Mouse (Mus musculus) neural tube, embryonic 14.5 days (tissue): ENCODE measurements around the gene Pcdh8. TPM values are rescaled to one million over a fixed set of nuclear protein-coding genes. Genes with fewer than 3 reads are reported as not detected.

Experiments
- ATAC-seq: fragments of 200-750 bp; cut with Nextera tagmentation; 2 replicates; pipeline ENCODE4 v1.8.0; 2017; ENCODE audit warnings: low read depth, mild to moderate bottlenecking, moderate TSS enrichment, moderate library complexity
- H3K27ac ChIP-seq: fragments of 300-500 bp; sonication (generic); 2 replicates; pipeline ENCODE4 v1.5.1; 2014; ENCODE audit warnings: low read depth, mild to moderate bottlenecking, control low read depth, low read length, moderate library complexity, mixed read lengths
- H3K27me3 ChIP-seq: fragments of 300-500 bp; sonication (generic); 2 replicates; pipeline ENCODE4 v1.6.1; 2014; ENCODE audit warnings: low read length; ENCODE audit not compliant: control insufficient read depth, insufficient read depth
- H3K36me3 ChIP-seq: fragments of 300-500 bp; sonication (generic); 2 replicates; pipeline ENCODE4 v1.6.1; 2014; ENCODE audit warnings: low read length, mixed read lengths; ENCODE audit not compliant: control insufficient read depth, insufficient read depth
- H3K4me1 ChIP-seq: fragments of 300-500 bp; sonication (generic); 2 replicates; pipeline ENCODE4 v1.6.1; 2014; ENCODE audit warnings: low read length; ENCODE audit not compliant: control insufficient read depth, insufficient read depth
- H3K4me2 ChIP-seq: fragments of 300-500 bp; sonication (generic); 2 replicates; pipeline ENCODE4 v1.6.1; 2014; ENCODE audit warnings: mild to moderate bottlenecking, low read depth, low read length, control low read depth
- H3K4me3 ChIP-seq: fragments of 300-500 bp; sonication (generic); 2 replicates; pipeline ENCODE4 v1.5.1; 2014; ENCODE audit warnings: low read depth, low read length, control low read depth, mixed read lengths
- H3K9ac ChIP-seq: fragments of 300-500 bp; sonication (generic); replicated peaks from 2 replicates; pipeline ENCODE4 v1.6.1; 2014; ENCODE audit warnings: low read depth, mild to moderate bottlenecking, control low read depth, low read length, mixed read lengths
- H3K9me3 ChIP-seq: fragments of 300-500 bp; sonication (generic); 2 replicates; pipeline ENCODE4 v1.6.1; 2016; ENCODE audit warnings: low read length; ENCODE audit not compliant: control insufficient read depth
- WGBS: fragments of 180-500 bp; shearing (Covaris S2); extraction: QIAGEN DNeasy Blood & Tissue Kit; methylation state at CpG from one replicate; pipeline ENCODE4 v1.1.7; 2014; 5-methylcytosine and 5-hydroxymethylcytosine counted together
- polyA plus RNA-seq: library from polyadenylated mRNA; unstranded; fragments of >200 nt; fragmentation: Nextera tagmentation; extraction: Ambion mirVana; gene quantifications from 2 replicates; pipeline ENCODE4 v1.2.1, GENCODE M21; 2014

Pcdh8 gene
- polyA plus RNA-seq, 1 experiment from 2014 or later = 32.5 TPM

- no peak overlapping the region for H3K9ac ChIP-seq
- no peaks in the 10 kb centered on the region for H3K4me1 ChIP-seq
- H3K27me3 ChIP-seq = no peaks in the 10 kb centered on the region
- H3K4me3 ChIP-seq = no peak overlapping the region
- no peak overlapping the region for H3K27ac ChIP-seq
- WGBS = 16% methylated on average over 6 of the region's 6 CpGs
- H3K4me2 ChIP-seq = no peak overlapping the region
- no peaks in the 10 kb centered on the region for H3K36me3 ChIP-seq
- H3K9me3 ChIP-seq = no peaks in the 10 kb centered on the region
- no peak for ATAC-seq
Observed at GRCm38 (mm10) chr14:79780332-79780731, 9.2 kb upstream of the Pcdh8 start.

- Histone ChIP-seq H3K27ac (no peak overlapping the region), H3K27me3 (no peaks in the 10 kb centered on the region), H3K36me3 (no peaks in the 10 kb centered on the region), H3K4me3 (no peak overlapping the region), H3K4me2 (no peak overlapping the region), H3K9me3 (no peaks in the 10 kb centered on the region), H3K9ac (no peak overlapping the region), H3K4me1 (no peaks in the 10 kb centered on the region)
- no peak for ATAC-seq
- WGBS = 32% methylated on average over 4 of the region's 4 CpGs
Observed at GRCm38 (mm10) chr14:79779841-79780240, 8.7 kb upstream of the Pcdh8 start.

- Histone ChIP-seq H3K27ac (peak overlapping the region; percentile 65; the same call in 1 of the 2 replicates), H3K36me3 (no peaks in the 10 kb centered on the region), H3K4me1 (peaks cover 14% of the 10 kb centered on the region), H3K9me3 (no peaks in the 10 kb centered on the region), H3K4me2 (peak overlapping the region; percentile 68), H3K27me3 (peaks cover 18% of the 10 kb centered on the region), H3K9ac (peak overlapping the region; percentile 54), H3K4me3 (peak overlapping the region; percentile 38)
- WGBS = under 1% methylated on average over 44 of the region's 44 CpGs
- 0 out of 2 replicates have a peak, but pooled peaks have one; percentile 10 for ATAC-seq
Observed at GRCm38 (mm10) chr14:79773425-79774391, 2.6 kb upstream of the Pcdh8 start.

GRCm38 (mm10) chr14:79771802-79772511, 845 bp upstream of the Pcdh8 start:
- no peaks in the 10 kb centered on the region for H3K36me3 ChIP-seq
- peaks cover 17% of the 10 kb centered on the region for H3K4me1 ChIP-seq
- peak overlapping the region; percentile 86 for H3K27ac ChIP-seq
- H3K4me2 ChIP-seq = peak overlapping the region; percentile 85
- WGBS = 1% methylated on average over 20 of the region's 20 CpGs
- no peaks in the 10 kb centered on the region for H3K9me3 ChIP-seq
- H3K4me3 ChIP-seq = peak overlapping the region; percentile 58
- H3K9ac ChIP-seq = peak overlapping the region; percentile 48
- peaks cover 23% of the 10 kb centered on the region for H3K27me3 ChIP-seq
- ATAC-seq = no peak

- peak overlapping the region; percentile 72 for H3K9ac ChIP-seq
- H3K27me3 ChIP-seq = peaks cover 23% of the 10 kb centered on the region
- WGBS = 1% methylated on average over 61 of the region's 62 CpGs
- H3K4me3 ChIP-seq = peak overlapping the region; percentile 58
- H3K9me3 ChIP-seq = no peaks in the 10 kb centered on the region
- H3K4me1 ChIP-seq = peaks cover 17% of the 10 kb centered on the region
- H3K4me2 ChIP-seq = peak overlapping the region; percentile 85
- no peaks in the 10 kb centered on the region for H3K36me3 ChIP-seq
- peak; percentile 38 for ATAC-seq
- H3K27ac ChIP-seq = peak overlapping the region; percentile 75
Observed at GRCm38 (mm10) chr14:79770306-79771093, 612 bp downstream of the Pcdh8 start.

- no peaks in the 10 kb centered on the region for H3K36me3 ChIP-seq
- peak; percentile 16 for ATAC-seq
- no peaks in the 10 kb centered on the region for H3K9me3 ChIP-seq
- peaks cover 23% of the 10 kb centered on the region for H3K27me3 ChIP-seq
- WGBS = under 1% methylated on average over 46 of the region's 46 CpGs
- peak overlapping the region; percentile 75 for H3K27ac ChIP-seq
- H3K4me1 ChIP-seq = peaks cover 17% of the 10 kb centered on the region
- peak overlapping the region; percentile 72 for H3K9ac ChIP-seq
- peak overlapping the region; percentile 85 for H3K4me2 ChIP-seq
- H3K4me3 ChIP-seq = peak overlapping the region; percentile 58
Observed at GRCm38 (mm10) chr14:79769618-79770017, 1.5 kb downstream of the Pcdh8 start.

GRCm38 (mm10) chr14:79768996-79769395, 2.1 kb downstream of the Pcdh8 start:
- H3K4me2 ChIP-seq = peak overlapping the region; percentile 85
- peaks cover 17% of the 10 kb centered on the region for H3K4me1 ChIP-seq
- ATAC-seq = no peak
- H3K9ac ChIP-seq = peak overlapping the region; percentile 72
- 3% methylated on average over 30 of the region's 30 CpGs for WGBS
- no peaks in the 10 kb centered on the region for H3K36me3 ChIP-seq
- H3K27ac ChIP-seq = 0 out of 2 replicates have a peak overlapping the region, but pooled peaks have one; percentile 12
- peak overlapping the region; percentile 58 for H3K4me3 ChIP-seq
- peaks cover 23% of the 10 kb centered on the region for H3K27me3 ChIP-seq
- H3K9me3 ChIP-seq = no peaks in the 10 kb centered on the region

- Histone ChIP-seq H3K4me2 (peak overlapping the region; percentile 85), H3K4me3 (peak overlapping the region; percentile 58), H3K4me1 (peaks cover 17% of the 10 kb centered on the region), H3K36me3 (no peaks in the 10 kb centered on the region), H3K27ac (no peak overlapping the region; the same call in 1 of the 2 replicates), H3K9me3 (no peaks in the 10 kb centered on the region), H3K27me3 (peaks cover 22% of the 10 kb centered on the region), H3K9ac (peak overlapping the region; percentile 72)
- no peak for ATAC-seq
- 2% methylated on average over 15 of the region's 59 CpGs for WGBS
Observed at GRCm38 (mm10) chr14:79768076-79768830, 2.9 kb downstream of the Pcdh8 start.
